Mouse (Mus musculus): ENCODE measurements around the gene Stra6l. TPM values are rescaled to one million over a fixed set of nuclear protein-coding genes. Genes with fewer than 3 reads are reported as not detected.

Stra6l gene
- not detected for total RNA-seq (2021)
- long read RNA-seq, experiment 1 = 0 reads
- long read RNA-seq, experiment 2 = 0 reads

GRCm38 (mm10) chr4:45848109-45848824 lies at the start of gene Stra6l:
Stra6l (plus strand) TSS chr4:45848664.
- no peak for DNase-seq
- intact Hi-C loops (cut with DNase I) = no loop called here

- DNase-seq = peak; percentile 42 to 50
- intact Hi-C loops (cut with DNase I) = no loop called here
Observed at GRCm38 (mm10) chr4:45798964-45799363, 49.5 kb upstream of the Stra6l start, which contains the start of gene Aldh1b1. Aldh1b1 (plus strand) TSS chr4:45799022.

GRCm38 (mm10) chr4:45799956-45800537 lies 48.4 kb upstream of the Stra6l start:
- no peak for DNase-seq
- intact Hi-C loops (cut with DNase I) = no loop called here

- DNase-seq = no peak
- intact Hi-C loops (cut with DNase I) = no loop called here
Observed at GRCm38 (mm10) chr4:45802900-45803299, 45.6 kb upstream of the Stra6l start.

DNA sequence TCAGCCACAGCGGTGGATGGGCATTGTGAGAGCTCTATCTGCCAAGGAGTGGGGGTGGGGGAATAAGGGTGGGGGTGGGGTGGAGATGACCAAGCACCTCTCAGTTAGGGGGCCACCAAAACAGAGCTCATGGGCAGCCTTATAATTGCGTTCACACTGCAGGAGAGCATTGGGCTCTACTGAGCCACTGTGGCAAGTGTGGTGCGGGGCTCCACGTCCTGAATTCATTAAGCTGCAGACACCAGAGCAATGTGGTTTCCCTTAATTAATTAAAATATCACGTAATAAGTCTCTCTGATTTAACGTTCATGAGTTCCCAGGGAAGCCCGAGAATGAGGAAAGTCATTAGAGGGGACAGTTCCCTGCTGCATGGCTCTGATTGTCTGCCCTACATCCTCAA lies 40.4 kb upstream of the Stra6l start:
- intact Hi-C loops (cut with DNase I) = no loop called here

DNA sequence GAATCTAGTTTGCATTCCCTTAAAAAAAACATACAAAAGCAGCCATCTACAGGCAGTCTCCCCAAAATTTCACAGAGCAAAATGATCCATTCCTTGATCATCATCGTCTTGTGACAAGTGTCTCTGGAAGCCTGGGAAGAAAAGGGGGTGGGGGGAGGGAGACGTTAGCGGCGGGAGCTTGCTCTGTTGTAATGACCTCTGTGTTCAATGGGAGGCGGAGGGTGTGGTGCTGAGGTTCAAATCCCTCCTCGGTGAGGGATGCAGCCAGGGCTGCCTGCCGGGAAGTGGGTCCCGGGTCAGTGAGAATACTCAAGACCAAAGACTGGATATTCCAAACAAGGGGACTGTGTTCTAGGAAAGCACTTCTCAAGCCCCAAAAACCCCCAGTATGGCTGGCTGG lies 37.2 kb upstream of the Stra6l start:
- intact Hi-C loops (cut with DNase I) = no loop called here
- DNase-seq = no peak

More for the DNA sequence above, 40.4 kb upstream of the Stra6l start:
- no peak for DNase-seq

DNA sequence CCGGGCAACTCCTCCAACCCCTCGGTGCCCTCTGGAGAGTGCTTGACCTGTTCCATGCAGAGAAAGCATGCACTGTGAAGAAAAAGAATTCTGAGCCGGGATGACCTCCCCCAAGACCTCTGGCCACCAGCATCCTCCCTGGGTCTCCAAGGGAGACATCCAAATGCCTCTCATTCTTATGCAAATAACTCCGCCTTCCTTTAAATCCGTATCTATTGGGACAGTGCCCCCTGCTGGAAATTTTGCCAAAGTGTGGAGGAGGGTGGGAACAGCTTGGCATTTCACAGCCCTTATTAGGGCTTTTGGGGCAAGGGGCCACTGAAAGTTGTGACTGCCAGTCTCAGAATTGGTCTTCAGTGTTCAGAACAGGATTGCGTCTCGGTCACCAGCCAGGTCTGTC lies 32.9 kb upstream of the Stra6l start:
- DNase-seq = no peak
- intact Hi-C loops (cut with DNase I) = no loop called here

GRCm38 (mm10) chr4:45818814-45819207 lies 29.7 kb upstream of the Stra6l start:
- intact Hi-C loops (cut with DNase I) = loop anchor here (2.0 kb wide), 1 partner anchor 38 kb away; no protein-coding TSS in a partner anchor
- DNase-seq = no peak

- intact Hi-C loops (cut with DNase I) = loop anchor here (2.0 kb wide), 1 partner anchor 37 kb away; no protein-coding TSS in a partner anchor
- no peak for DNase-seq
Observed at GRCm38 (mm10) chr4:45819208-45819931, 29.1 kb upstream of the Stra6l start.

- peak; percentile 32 to 45 for DNase-seq
- intact Hi-C loops (cut with DNase I) = no loop called here
Observed at GRCm38 (mm10) chr4:45820074-45820830, 28.2 kb upstream of the Stra6l start.

DNA sequence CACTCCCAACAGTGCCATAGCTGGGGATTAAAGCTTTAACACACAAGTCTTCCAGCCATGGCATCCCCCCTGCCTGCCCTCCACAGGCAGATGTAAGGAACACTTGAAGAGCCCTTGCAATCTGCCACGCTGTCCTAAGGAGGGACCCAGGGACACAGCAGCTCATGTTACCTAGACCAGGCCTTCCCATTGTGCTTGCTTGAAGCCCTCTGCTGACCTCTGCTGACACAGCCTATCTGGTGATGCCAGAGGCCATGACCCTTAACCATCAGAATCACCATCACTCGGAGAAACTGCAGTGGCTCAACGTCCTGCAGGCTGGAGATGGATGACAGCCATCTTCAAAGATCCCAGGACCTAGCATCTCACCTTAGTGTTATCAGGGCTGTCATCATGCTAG lies 26.5 kb upstream of the Stra6l start:
- DNase-seq = no peak
- intact Hi-C loops (cut with DNase I) = no loop called here

GRCm38 (mm10) chr4:45822781-45823575 lies 25.5 kb upstream of the Stra6l start:
- no peak for DNase-seq
- intact Hi-C loops (cut with DNase I) = no loop called here

- intact Hi-C loops (cut with DNase I) = no loop called here
Observed at GRCm38 (mm10) chr4:45824049-45824760, 24.3 kb upstream of the Stra6l start.

GRCm38 (mm10) chr4:45824761-45825556 lies 23.5 kb upstream of the Stra6l start:
- intact Hi-C loops (cut with DNase I) = no loop called here
- DNase-seq = no peak

More at GRCm38 (mm10) chr4:45824049-45824760, 24.3 kb upstream of the Stra6l start:
- no peak for DNase-seq

GRCm38 (mm10) chr4:45826275-45827040 lies 22.0 kb upstream of the Stra6l start, which contains the start of gene Igfbpl1:
Igfbpl1 (minus strand) TSS chr4:45826923.
- DNase-seq = no peak
- intact Hi-C loops (cut with DNase I) = no loop called here

DNA sequence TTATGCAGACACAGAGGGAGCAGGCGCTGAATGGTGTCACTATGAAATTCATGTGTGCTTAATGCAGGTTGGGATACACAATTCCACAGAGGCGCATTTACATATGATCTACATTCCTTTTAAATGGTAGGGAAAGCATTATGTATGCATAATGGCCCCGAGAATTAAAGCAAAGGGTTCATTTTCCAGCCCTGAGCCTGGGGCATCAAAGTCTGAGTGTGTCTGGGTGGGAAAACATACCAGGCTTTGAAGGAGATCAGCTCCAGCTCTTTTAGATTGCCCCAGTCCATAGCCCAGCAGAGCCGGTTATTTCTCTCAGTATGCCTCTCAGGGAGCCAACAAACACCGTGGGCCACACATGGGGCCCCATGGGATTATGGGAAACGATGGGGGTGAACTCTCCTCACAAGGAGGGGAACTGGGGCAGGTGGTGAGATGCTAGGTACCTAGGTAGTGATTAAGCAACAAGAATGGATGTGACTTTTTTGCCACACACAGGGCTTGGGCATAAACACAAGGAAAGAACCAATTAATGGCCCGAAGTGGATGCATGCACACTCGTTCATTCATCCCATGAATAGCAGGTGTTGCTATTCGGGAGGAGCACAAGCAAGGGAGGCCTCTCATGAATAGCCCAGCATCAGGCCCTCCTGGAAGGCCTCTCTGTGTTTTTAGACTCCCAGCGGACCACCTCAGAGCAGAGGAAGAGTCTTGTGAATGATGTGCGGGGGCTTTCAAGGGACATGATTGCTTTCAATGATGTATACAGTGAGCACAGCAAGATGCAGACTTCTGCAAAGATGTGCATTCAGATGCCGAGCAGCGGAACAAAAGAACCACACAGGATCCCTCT lies 18.3 kb upstream of the Stra6l start:
- no peak for DNase-seq
- intact Hi-C loops (cut with DNase I) = no loop called here

DNA sequence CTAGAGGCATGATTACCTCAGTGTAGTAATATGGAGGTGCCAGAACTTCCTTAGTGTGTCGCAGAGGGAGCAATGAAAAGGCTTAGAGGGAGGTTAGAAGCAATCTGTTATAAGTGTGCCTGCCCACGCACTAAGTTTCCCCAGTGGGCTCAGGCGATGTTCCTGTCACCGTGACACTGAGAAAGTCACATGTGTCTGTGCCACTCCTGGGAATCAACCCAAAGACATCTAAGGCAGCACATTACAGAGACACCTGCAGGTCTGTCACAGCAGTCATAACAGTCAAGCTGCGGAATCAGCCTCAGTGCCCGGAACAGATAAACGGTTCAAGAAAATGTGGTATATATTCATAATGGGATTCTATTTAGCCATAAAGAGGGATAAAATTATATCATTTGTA lies 16.5 kb upstream of the Stra6l start:
- intact Hi-C loops (cut with DNase I) = no loop called here
- no peak for DNase-seq
